In genomic region chr1:57917342-57917741, GRCm38 (mm10) we compare ENCODE assay signal across 28 mouse cellular contexts.
DNase-seq lines count a peak whose midpoint lies in the region; ATAC-seq and TF ChIP-seq lines count a peak whose summit lies in the region.
"Had no signal": no experiment of that assay in that cellular context is flagged by ENCODE, and none has a peak within 500 bp of the region (broad histone marks: within the 10 kb centered on the region; RNA-seq: fewer than 3 reads in every experiment).

No protein-coding gene starts in this region.

- 0 out of 2 replicates have a peak, but pooled peaks cover 8% of the 10 kb centered on the region for H3K36me3 ChIP-seq in intestine, embryonic 14.5 days (ENCODE audit: control insufficient read depth, insufficient read depth, low read length)
- H3K36me3 ChIP-seq in intestine, embryonic 15.5 days = no peaks in the 10 kb centered on the region
- no peaks in the 10 kb centered on the region; the same call in 1 of the 2 replicates for H3K36me3 ChIP-seq in intestine, postnatal 0 days (ENCODE audit: control insufficient read depth, insufficient read depth)
- H3K36me3 ChIP-seq in limb, embryonic 10.5 days = no peaks in the 10 kb centered on the region
- H3K36me3 ChIP-seq: forebrain, embryonic 10.5 days; forebrain, embryonic 12.5 days; G1E had no signal

- H3K9ac ChIP-seq in intestine, embryonic 14.5 days (ENCODE audit: low read length) = no peak overlapping the region
- no peak overlapping the region for H3K9ac ChIP-seq in intestine, embryonic 15.5 days
- H3K9ac ChIP-seq in intestine, postnatal 0 days (ENCODE audit: low read depth, low read length) = no peak overlapping the region
- H3K9ac ChIP-seq: embryonic facial prominence, embryonic 13.5 days; embryonic facial prominence, embryonic 15.5 days; forebrain, embryonic 12.5 days had no signal

- WGBS in intestine, embryonic 14.5 days = 56% methylated on average over 5 of the region's 5 CpGs
- WGBS in intestine, embryonic 15.5 days = 51% methylated on average over 5 of the region's 5 CpGs
- 40% methylated on average over 5 of the region's 5 CpGs for WGBS in intestine, postnatal 0 days
- 64% methylated on average over 5 of the region's 5 CpGs for WGBS in limb, embryonic 10.5 days

- ATAC-seq in intestine, embryonic 14.5 days (replicated peaks; ENCODE audit: low FRiP score, low TSS enrichment, low read depth) = peak; percentile 47; the same call in 1 of the 2 replicates
- ATAC-seq in intestine, embryonic 15.5 days = peak; percentile 49
- peak; percentile 63 for ATAC-seq in intestine, postnatal 0 days
- ATAC-seq: activated CD4-positive, CD25-positive, alpha-beta regulatory T cell, adult 4 months; CD4-positive, CD25-positive, alpha-beta regulatory T cell, adult 4 months; forebrain, embryonic 14.5 days; forebrain, embryonic 16.5 days; Patski had no signal

- TF ChIP-seq CTCF in intestine, postnatal 0 days (IDR thresholded peaks at IDR 0.05; ENCODE audit: low read depth) = no peak

- DNase-seq in intestine, embryonic 14.5 days (ENCODE audit: low spot score) = no peak
- DNase-seq in limb, embryonic 10.5 days (ENCODE audit: low spot score) = peak; percentile 9
- no peak for DNase-seq in adrenal gland, adult 18-20 months (ENCODE audit: low spot score in 2 of 2)
- no peak for DNase-seq in adipocyte (ENCODE audit: low spot score)
- no peak for DNase-seq in B cell, adult 2 months
- DNase-seq: adrenal gland, adult 8-10 months; adrenal gland, postnatal 14 days; adrenal gland, postnatal 36 days; cerebellum, adult 11-12 months; cerebellum, adult 2 months; cerebellum, adult 9-10 months; cerebellum, postnatal 10 days; cerebellum, postnatal 25 days; embryo, embryonic 11 days had no signal

- H3K27ac ChIP-seq in intestine, embryonic 14.5 days (ENCODE audit: low read depth) = no peak overlapping the region
- no peak overlapping the region for H3K27ac ChIP-seq in intestine, embryonic 15.5 days
- no peak overlapping the region for H3K27ac ChIP-seq in intestine, postnatal 0 days (ENCODE audit: low read depth, low read length)
- no peak overlapping the region for H3K27ac ChIP-seq in limb, embryonic 10.5 days
- H3K27ac ChIP-seq: embryonic facial prominence, embryonic 13.5 days; embryonic facial prominence, embryonic 15.5 days; forebrain, embryonic 10.5 days; forebrain, embryonic 12.5 days had no signal

- no peaks in the 10 kb centered on the region for H3K27me3 ChIP-seq in intestine, embryonic 14.5 days (replicated peaks; ENCODE audit: control insufficient read depth, insufficient read depth, low read length)
- H3K27me3 ChIP-seq in intestine, embryonic 15.5 days (replicated peaks) = no peaks in the 10 kb centered on the region; the same call in 1 of the 2 replicates
- H3K27me3 ChIP-seq in intestine, postnatal 0 days (replicated peaks; ENCODE audit: control insufficient read depth, insufficient read depth, low read length) = peaks cover 36% of the 10 kb centered on the region
- no peaks in the 10 kb centered on the region for H3K27me3 ChIP-seq in limb, embryonic 10.5 days (ENCODE audit: low read depth, poor library complexity, severe bottlenecking)
- H3K27me3 ChIP-seq: CH12.LX; embryonic facial prominence, embryonic 13.5 days; embryonic facial prominence, embryonic 15.5 days; forebrain, embryonic 12.5 days; Patski had no signal

- H3K4me1 ChIP-seq in intestine, embryonic 14.5 days (replicated peaks; ENCODE audit: control insufficient read depth, insufficient read depth, low read length) = no peaks in the 10 kb centered on the region
- H3K4me1 ChIP-seq in intestine, embryonic 15.5 days (replicated peaks) = no peaks in the 10 kb centered on the region
- no peaks in the 10 kb centered on the region for H3K4me1 ChIP-seq in intestine, postnatal 0 days (replicated peaks; ENCODE audit: control insufficient read depth, insufficient read depth, low read length)
- no peaks in the 10 kb centered on the region for H3K4me1 ChIP-seq in limb, embryonic 10.5 days
- H3K4me1 ChIP-seq: embryonic facial prominence, embryonic 13.5 days; embryonic facial prominence, embryonic 15.5 days; forebrain, embryonic 10.5 days; forebrain, embryonic 12.5 days had no signal

- H3K4me2 ChIP-seq in intestine, embryonic 14.5 days (ENCODE audit: low read length) = no peak overlapping the region
- no peak overlapping the region for H3K4me2 ChIP-seq in intestine, embryonic 15.5 days (replicated peaks)
- no peak overlapping the region for H3K4me2 ChIP-seq in intestine, postnatal 0 days (replicated peaks; ENCODE audit: low read depth)
- H3K4me2 ChIP-seq: embryonic facial prominence, embryonic 13.5 days; embryonic facial prominence, embryonic 15.5 days; forebrain, embryonic 12.5 days had no signal

- no peak overlapping the region for H3K4me3 ChIP-seq in intestine, embryonic 14.5 days (ENCODE audit: low read depth, low read length)
- H3K4me3 ChIP-seq in intestine, embryonic 15.5 days (replicated peaks) = no peak overlapping the region
- H3K4me3 ChIP-seq in intestine, postnatal 0 days (ENCODE audit: low read depth, low read length) = no peak overlapping the region
- H3K4me3 ChIP-seq in limb, embryonic 10.5 days = no peak overlapping the region
- H3K4me3 ChIP-seq: embryonic facial prominence, embryonic 13.5 days; embryonic facial prominence, embryonic 15.5 days; erythroblast, embryonic 14.5 days; forebrain, embryonic 10.5 days; forebrain, embryonic 12.5 days had no signal

- H3K9me3 ChIP-seq in intestine, embryonic 14.5 days (ENCODE audit: control insufficient read depth, low read length) = no peaks in the 10 kb centered on the region
- H3K9me3 ChIP-seq in intestine, embryonic 15.5 days = no peaks in the 10 kb centered on the region
- H3K9me3 ChIP-seq in intestine, postnatal 0 days (ENCODE audit: control insufficient read depth) = no peaks in the 10 kb centered on the region
- H3K9me3 ChIP-seq in limb, embryonic 10.5 days (replicated peaks) = no peaks in the 10 kb centered on the region
- H3K9me3 ChIP-seq: embryonic facial prominence, embryonic 13.5 days; embryonic facial prominence, embryonic 15.5 days; forebrain, embryonic 10.5 days; forebrain, embryonic 12.5 days; G1E had no signal
